Mouse (Mus musculus) liver, embryonic 12.5 days (tissue): ENCODE results near the gene Tmtc1. TPM values are rescaled to one million over a fixed set of nuclear protein-coding genes. Genes with fewer than 3 reads are reported as not detected.

ENCODE experiments used
- ATAC-seq: fragments of 200-750 bp; cut with Nextera tagmentation; 2 replicates; pipeline ENCODE4 v1.8.0; 2017; ENCODE audit warnings: moderate number of reproducible peaks, mild to moderate bottlenecking, moderate library complexity
- H3K27ac ChIP-seq: fragments of 300-500 bp; sonication (generic); 2 replicates; pipeline ENCODE4 v1.5.1; 2016; ENCODE audit warnings: mild to moderate bottlenecking
- H3K27me3 ChIP-seq: fragments of 300-500 bp; sonication (generic); replicated peaks from 2 replicates; pipeline ENCODE4 v1.6.1; 2016; ENCODE audit warnings: mild to moderate bottlenecking, moderate library complexity
- H3K36me3 ChIP-seq: fragments of 300-500 bp; sonication (generic); 2 replicates; pipeline ENCODE4 v1.6.1; 2016; ENCODE audit warnings: mild to moderate bottlenecking, moderate library complexity
- H3K4me1 ChIP-seq: fragments of 300-500 bp; sonication (generic); 2 replicates; pipeline ENCODE4 v1.6.1; 2016
- H3K4me2 ChIP-seq: fragments of 300-500 bp; sonication (generic); 2 replicates; pipeline ENCODE4 v1.6.1; 2016; ENCODE audit warnings: mild to moderate bottlenecking, moderate library complexity
- H3K4me3 ChIP-seq: fragments of 300-500 bp; sonication (generic); 2 replicates; pipeline ENCODE4 v1.5.1; 2016; ENCODE audit warnings: mild to moderate bottlenecking, moderate library complexity
- H3K9ac ChIP-seq: fragments of 300-500 bp; sonication (generic); 2 replicates; pipeline ENCODE4 v1.6.1; 2016; ENCODE audit warnings: mild to moderate bottlenecking, moderate library complexity
- H3K9me3 ChIP-seq: fragments of 300-500 bp; sonication (generic); replicated peaks from 2 replicates; pipeline ENCODE4 v1.6.1; 2016; ENCODE audit warnings: mild to moderate bottlenecking, moderate library complexity
- WGBS: fragments of 180-500 bp; shearing (Covaris S2); methylation state at CpG from one replicate; pipeline ENCODE4 v1.1.7; 2016; ENCODE audit not compliant: insufficient replicate concordance; 5-methylcytosine and 5-hydroxymethylcytosine counted together
- polyA plus RNA-seq: library from polyadenylated mRNA; unstranded; fragments of >200 nt; fragmentation: Nextera tagmentation; extraction: Ambion mirVana; gene quantifications from 2 replicates; pipeline ENCODE4 v1.2.1, GENCODE M21; 2016

Gene Tmtc1
- polyA plus RNA-seq, 1 experiment from 2014 or later = 0.26 TPM

- no peak for ATAC-seq
These were observed 30.6 kb downstream of the Tmtc1 start for GRCm38 (mm10) chr6:148413638-148414037.

GRCm38 (mm10) chr6:148406792-148407490 is 37.2 kb downstream of the Tmtc1 start:
- no peak for ATAC-seq
- WGBS = 55% methylated on average over 2 of the region's 2 CpGs
- H3K4me1 ChIP-seq = no peaks in the 10 kb centered on the region

More at GRCm38 (mm10) chr6:148413638-148414037, 30.6 kb downstream of the Tmtc1 start:
- H3K9ac ChIP-seq = no peak overlapping the region
- H3K9me3 ChIP-seq = no peaks in the 10 kb centered on the region
- H3K36me3 ChIP-seq = no peaks in the 10 kb centered on the region
- H3K4me3 ChIP-seq = no peak overlapping the region
- no peak overlapping the region for H3K4me2 ChIP-seq
- no peaks in the 10 kb centered on the region for H3K4me1 ChIP-seq
- no peaks in the 10 kb centered on the region for H3K27me3 ChIP-seq
- no peak overlapping the region for H3K27ac ChIP-seq

GRCm38 (mm10) chr6:148405599-148405998 is 38.6 kb downstream of the Tmtc1 start:
- H3K9me3 ChIP-seq = no peaks in the 10 kb centered on the region
- WGBS = 42% methylated on average over 2 of the region's 2 CpGs

More at GRCm38 (mm10) chr6:148406792-148407490, 37.2 kb downstream of the Tmtc1 start:
- H3K36me3 ChIP-seq = no peaks in the 10 kb centered on the region
- H3K27me3 ChIP-seq = no peaks in the 10 kb centered on the region
- H3K9me3 ChIP-seq = no peaks in the 10 kb centered on the region
- no peak overlapping the region for H3K4me2 ChIP-seq
- no peak overlapping the region for H3K4me3 ChIP-seq
- H3K27ac ChIP-seq = no peak overlapping the region
- H3K9ac ChIP-seq = no peak overlapping the region

GRCm38 (mm10) chr6:148404500-148404899 is 39.7 kb downstream of the Tmtc1 start:
- Histone ChIP-seq H3K27me3 (no peaks in the 10 kb centered on the region), H3K4me1 (no peaks in the 10 kb centered on the region), H3K27ac (no peak overlapping the region), H3K9ac (no peak overlapping the region), H3K36me3 (no peaks in the 10 kb centered on the region), H3K4me3 (no peak overlapping the region), H3K4me2 (no peak overlapping the region), H3K9me3 (no peaks in the 10 kb centered on the region)
- WGBS = 17% methylated on average over 1 of the region's 1 CpGs
- ATAC-seq = no peak

More at GRCm38 (mm10) chr6:148405599-148405998, 38.6 kb downstream of the Tmtc1 start:
- Histone ChIP-seq H3K4me1 (no peaks in the 10 kb centered on the region), H3K9ac (no peak overlapping the region), H3K4me2 (no peak overlapping the region), H3K27me3 (no peaks in the 10 kb centered on the region), H3K36me3 (no peaks in the 10 kb centered on the region), H3K4me3 (no peak overlapping the region), H3K27ac (no peak overlapping the region)
- no peak for ATAC-seq

GRCm38 (mm10) chr6:148403761-148404160 is 40.4 kb downstream of the Tmtc1 start:
- Histone ChIP-seq H3K36me3 (no peaks in the 10 kb centered on the region), H3K27ac (no peak overlapping the region), H3K4me2 (no peak overlapping the region), H3K9ac (no peak overlapping the region), H3K4me1 (no peaks in the 10 kb centered on the region), H3K9me3 (no peaks in the 10 kb centered on the region), H3K27me3 (no peaks in the 10 kb centered on the region), H3K4me3 (no peak overlapping the region)
- ATAC-seq = no peak
- WGBS = 48% methylated on average over 3 of the region's 3 CpGs

GRCm38 (mm10) chr6:148401031-148401430 is 43.2 kb downstream of the Tmtc1 start:
- H3K4me2 ChIP-seq = no peak overlapping the region
- WGBS = 72% methylated on average over 6 of the region's 6 CpGs
- no peak overlapping the region for H3K9ac ChIP-seq

GRCm38 (mm10) chr6:148399541-148399940 is 44.6 kb downstream of the Tmtc1 start:
- Histone ChIP-seq H3K9ac (no peak overlapping the region), H3K9me3 (no peaks in the 10 kb centered on the region), H3K27ac (no peak overlapping the region), H3K4me1 (no peaks in the 10 kb centered on the region), H3K27me3 (no peaks in the 10 kb centered on the region), H3K4me3 (no peak overlapping the region), H3K36me3 (no peaks in the 10 kb centered on the region), H3K4me2 (no peak overlapping the region)
- no peak for ATAC-seq
- WGBS = 65% methylated on average over 2 of the region's 2 CpGs

More at GRCm38 (mm10) chr6:148401031-148401430, 43.2 kb downstream of the Tmtc1 start:
- no peak for ATAC-seq
- Histone ChIP-seq H3K4me1 (no peaks in the 10 kb centered on the region), H3K27ac (no peak overlapping the region), H3K36me3 (no peaks in the 10 kb centered on the region), H3K4me3 (no peak overlapping the region), H3K9me3 (no peaks in the 10 kb centered on the region), H3K27me3 (no peaks in the 10 kb centered on the region)

GRCm38 (mm10) chr6:148398888-148399287 is 45.3 kb downstream of the Tmtc1 start:
- ATAC-seq = no peak
- Histone ChIP-seq H3K4me1 (no peaks in the 10 kb centered on the region), H3K36me3 (no peaks in the 10 kb centered on the region), H3K9ac (no peak overlapping the region), H3K27ac (no peak overlapping the region), H3K9me3 (no peaks in the 10 kb centered on the region), H3K27me3 (no peaks in the 10 kb centered on the region), H3K4me3 (no peak overlapping the region), H3K4me2 (no peak overlapping the region)
- 69% methylated on average over 2 of the region's 2 CpGs for WGBS

GRCm38 (mm10) chr6:148397270-148397669 is 46.9 kb downstream of the Tmtc1 start:
- H3K4me3 ChIP-seq = no peak overlapping the region
- no peak overlapping the region for H3K27ac ChIP-seq
- no peak overlapping the region for H3K4me2 ChIP-seq
- no peak overlapping the region for H3K9ac ChIP-seq
- H3K27me3 ChIP-seq = no peaks in the 10 kb centered on the region
- 70% methylated on average over 5 of the region's 5 CpGs for WGBS
- no peaks in the 10 kb centered on the region for H3K9me3 ChIP-seq
- H3K4me1 ChIP-seq = no peaks in the 10 kb centered on the region
- H3K36me3 ChIP-seq = no peaks in the 10 kb centered on the region
- no peak for ATAC-seq

GRCm38 (mm10) chr6:148395272-148395671 is 48.9 kb downstream of the Tmtc1 start:
- 68% methylated on average over 3 of the region's 3 CpGs for WGBS
- no peak overlapping the region for H3K27ac ChIP-seq
- no peak overlapping the region for H3K4me3 ChIP-seq
- H3K36me3 ChIP-seq = no peaks in the 10 kb centered on the region
- no peak overlapping the region for H3K4me2 ChIP-seq
- H3K9ac ChIP-seq = no peak overlapping the region
- H3K4me1 ChIP-seq = no peaks in the 10 kb centered on the region
- H3K27me3 ChIP-seq = no peaks in the 10 kb centered on the region
- ATAC-seq = no peak
- no peaks in the 10 kb centered on the region for H3K9me3 ChIP-seq

GRCm38 (mm10) chr6:148394294-148394693 is 49.9 kb downstream of the Tmtc1 start:
- H3K9ac ChIP-seq = no peak overlapping the region
- no peak overlapping the region for H3K4me2 ChIP-seq
- WGBS = 70% methylated on average over 3 of the region's 3 CpGs
- H3K4me1 ChIP-seq = no peaks in the 10 kb centered on the region
- H3K36me3 ChIP-seq = no peaks in the 10 kb centered on the region
- H3K9me3 ChIP-seq = no peaks in the 10 kb centered on the region
- no peak for ATAC-seq
- H3K27me3 ChIP-seq = no peaks in the 10 kb centered on the region
- H3K27ac ChIP-seq = no peak overlapping the region
- no peak overlapping the region for H3K4me3 ChIP-seq

GRCm38 (mm10) chr6:148392147-148392546 is 52.0 kb downstream of the Tmtc1 start:
- no peaks in the 10 kb centered on the region for H3K27me3 ChIP-seq
- no peaks in the 10 kb centered on the region for H3K9me3 ChIP-seq
- no peak overlapping the region for H3K9ac ChIP-seq
- WGBS = 59% methylated on average over 10 of the region's 10 CpGs
- ATAC-seq = no peak
- H3K27ac ChIP-seq = no peak overlapping the region
- H3K4me2 ChIP-seq = no peak overlapping the region
- H3K4me1 ChIP-seq = no peaks in the 10 kb centered on the region
- no peaks in the 10 kb centered on the region for H3K36me3 ChIP-seq
- H3K4me3 ChIP-seq = no peak overlapping the region

GRCm38 (mm10) chr6:148391286-148391685 is 52.9 kb downstream of the Tmtc1 start:
- no peaks in the 10 kb centered on the region for H3K4me1 ChIP-seq
- H3K4me3 ChIP-seq = no peak overlapping the region
- WGBS = 62% methylated on average over 7 of the region's 7 CpGs
- no peaks in the 10 kb centered on the region for H3K27me3 ChIP-seq
- no peaks in the 10 kb centered on the region for H3K9me3 ChIP-seq
- H3K36me3 ChIP-seq = no peaks in the 10 kb centered on the region
- no peak overlapping the region for H3K27ac ChIP-seq
- H3K4me2 ChIP-seq = no peak overlapping the region
- no peak for ATAC-seq
- no peak overlapping the region for H3K9ac ChIP-seq
